8 mouse cellular contexts compared by ENCODE assay signal in genomic region chr1:165764571-165764970, GRCm38 (mm10). TPM values are rescaled to one million over a fixed set of nuclear protein-coding genes. Genes with fewer than 3 reads are reported as not detected.
DNase-seq lines count a peak whose midpoint lies in the region; ATAC-seq lines count a peak whose summit lies in the region.
"Had no signal": no experiment of that assay in that cellular context is flagged by ENCODE, and none has a peak within 500 bp of the region (broad histone marks: within the 10 kb centered on the region; RNA-seq: fewer than 3 reads in every experiment).

No protein-coding gene starts in this region.

- peak overlapping the region; percentile 88 for H3K4me2 ChIP-seq in lung, embryonic 16.5 days (ENCODE audit: low read depth, low read length)
- peak overlapping the region; percentile 73; the same call in 1 of the 2 replicates for H3K4me2 ChIP-seq in forebrain, embryonic 11.5 days (ENCODE audit: low read depth, low read length, severe bottlenecking)
- H3K4me2 ChIP-seq in limb, embryonic 13.5 days (replicated peaks): peak overlapping the region; percentile 91
- peak overlapping the region; percentile 92 for H3K4me2 ChIP-seq in stomach, embryonic 14.5 days (replicated peaks; ENCODE audit: low read depth, low read length)

- ATAC-seq in lung, embryonic 16.5 days (ENCODE audit: low read depth): no peak
- no peak for ATAC-seq in forebrain, embryonic 11.5 days (replicated peaks; ENCODE audit: low FRiP score)
- no peak for ATAC-seq in limb, embryonic 13.5 days (ENCODE audit: low FRiP score, low read depth)
- no peak for ATAC-seq in stomach, embryonic 14.5 days (ENCODE audit: insufficient number of reproducible peaks, insufficient read depth, low FRiP score, low read depth)

- H3K9me3 ChIP-seq in lung, embryonic 16.5 days (ENCODE audit: control insufficient read depth, low read length): no peaks in the 10 kb centered on the region
- H3K9me3 ChIP-seq in forebrain, embryonic 11.5 days (ENCODE audit: control insufficient read depth, low read length): no peaks in the 10 kb centered on the region
- H3K9me3 ChIP-seq in limb, embryonic 13.5 days: no peaks in the 10 kb centered on the region
- no peaks in the 10 kb centered on the region for H3K9me3 ChIP-seq in stomach, embryonic 14.5 days (ENCODE audit: control insufficient read depth, low read depth, low read length)

- 54% methylated on average over 9 of the region's 9 CpGs for WGBS in lung, embryonic 16.5 days
- WGBS in forebrain, embryonic 11.5 days: 56% methylated on average over 9 of the region's 9 CpGs
- WGBS in limb, embryonic 13.5 days: 46% methylated on average over 9 of the region's 9 CpGs
- 48% methylated on average over 9 of the region's 9 CpGs for WGBS in stomach, embryonic 14.5 days

- H3K9ac ChIP-seq in lung, embryonic 16.5 days (ENCODE audit: low read length): peak overlapping the region; percentile 85
- H3K9ac ChIP-seq in forebrain, embryonic 11.5 days (ENCODE audit: low read length): no peak overlapping the region
- peak overlapping the region; percentile 81 for H3K9ac ChIP-seq in limb, embryonic 13.5 days
- H3K9ac ChIP-seq in stomach, embryonic 14.5 days (replicated peaks; ENCODE audit: low read depth, low read length): no peak overlapping the region

- DNase-seq in lung, postnatal 14 days: no peak
- no peak for DNase-seq in forebrain, embryonic 11.5 days (ENCODE audit: low spot score)
- DNase-seq in left cerebral cortex, adult 18-20 months (ENCODE audit: low spot score in 2 of 2): no peak
- DNase-seq in spleen, postnatal 14 days (ENCODE audit: low spot score in 2 of 2): no peak
- DNase-seq: kidney, adult 9 months had no signal

- H3K27ac ChIP-seq in lung, embryonic 16.5 days (ENCODE audit: low read length): no peak overlapping the region
- no peak overlapping the region for H3K27ac ChIP-seq in forebrain, embryonic 11.5 days (ENCODE audit: low read depth, low read length)
- H3K27ac ChIP-seq in limb, embryonic 13.5 days: no peak overlapping the region
- H3K27ac ChIP-seq in stomach, embryonic 14.5 days (ENCODE audit: low read length): no peak overlapping the region

- H3K36me3 ChIP-seq in lung, embryonic 16.5 days (ENCODE audit: control insufficient read depth, insufficient read depth, low read length): no peaks in the 10 kb centered on the region
- no peaks in the 10 kb centered on the region for H3K36me3 ChIP-seq in forebrain, embryonic 11.5 days (ENCODE audit: control insufficient read depth, insufficient read depth, low read length)
- H3K36me3 ChIP-seq in limb, embryonic 13.5 days: no peaks in the 10 kb centered on the region
- H3K36me3 ChIP-seq in stomach, embryonic 14.5 days (ENCODE audit: control insufficient read depth, insufficient read depth, low read length): no peaks in the 10 kb centered on the region

- peak overlapping the region; percentile 90 for H3K4me3 ChIP-seq in lung, embryonic 16.5 days (ENCODE audit: low read length)
- peak overlapping the region; percentile 61 for H3K4me3 ChIP-seq in forebrain, embryonic 11.5 days (ENCODE audit: low read depth, low read length)
- peak overlapping the region; percentile 80 for H3K4me3 ChIP-seq in limb, embryonic 13.5 days
- peak overlapping the region; percentile 84 for H3K4me3 ChIP-seq in stomach, embryonic 14.5 days (ENCODE audit: low read depth, low read length)

- H3K4me1 ChIP-seq in lung, embryonic 16.5 days (replicated peaks; ENCODE audit: control insufficient read depth, insufficient read depth, low read length): peaks cover 11% of the 10 kb centered on the region
- peaks cover 8% of the 10 kb centered on the region; the same call in 1 of the 2 replicates for H3K4me1 ChIP-seq in forebrain, embryonic 11.5 days (replicated peaks; ENCODE audit: control insufficient read depth, insufficient read depth, low read length)
- H3K4me1 ChIP-seq in limb, embryonic 13.5 days: peaks cover 18% of the 10 kb centered on the region
- peaks cover 8% of the 10 kb centered on the region; the same call in 1 of the 2 replicates for H3K4me1 ChIP-seq in stomach, embryonic 14.5 days (ENCODE audit: control insufficient read depth, insufficient read depth, low read length)

- H3K27me3 ChIP-seq in lung, embryonic 16.5 days (ENCODE audit: control insufficient read depth, insufficient read depth, low read depth, low read length): no peaks in the 10 kb centered on the region; the same call in 1 of the 2 replicates
- peaks cover 8% of the 10 kb centered on the region; the same call in 1 of the 2 replicates for H3K27me3 ChIP-seq in forebrain, embryonic 11.5 days (ENCODE audit: control insufficient read depth, insufficient read depth, low read length)
- H3K27me3 ChIP-seq in limb, embryonic 13.5 days: peaks cover 19% of the 10 kb centered on the region
- no peaks in the 10 kb centered on the region for H3K27me3 ChIP-seq in stomach, embryonic 14.5 days (ENCODE audit: control insufficient read depth, insufficient read depth, low read length)

RNA-seq across cellular contexts. Expression of gene Creg1, which starts 1.0 kb away (rescaled TPM):
- 60.8 and 68.6 TPM in 2 replicates for polyA plus RNA-seq in lung, embryonic 16.5 days (2015; fragmentation: Nextera tagmentation; extraction: Ambion mirVana)
- polyA plus RNA-seq in forebrain, embryonic 11.5 days (2014; fragmentation: Nextera tagmentation; extraction: Ambion mirVana): 28.9 and 35.3 TPM in 2 replicates
- 49.3 and 55.7 TPM in 2 replicates for polyA plus RNA-seq in limb, embryonic 13.5 days (2015; fragmentation: Nextera tagmentation; extraction: Ambion mirVana)
- 62.0 and 63.4 TPM in 2 replicates for polyA plus RNA-seq in stomach, embryonic 14.5 days (2014; fragmentation: Nextera tagmentation; extraction: Ambion mirVana)
- 10 to 100 TPM; 27.6 to 29.7 TPM for total RNA-seq in left cerebral cortex, adult 18-20 months (2021)

RNA-seq across cellular contexts. Expression of gene Cd247, which starts 23.9 kb away (rescaled TPM):
- polyA plus RNA-seq in lung, embryonic 16.5 days (2015; fragmentation: Nextera tagmentation; extraction: Ambion mirVana): 2.1 and 2.8 TPM in 2 replicates
- 1.7 and 2.5 TPM in 2 replicates for polyA plus RNA-seq in forebrain, embryonic 11.5 days (2014; fragmentation: Nextera tagmentation; extraction: Ambion mirVana)
- polyA plus RNA-seq in limb, embryonic 13.5 days (2015; fragmentation: Nextera tagmentation; extraction: Ambion mirVana): 0.48 and 0.69 TPM in 2 replicates
- 0.80 and 1.5 TPM in 2 replicates for polyA plus RNA-seq in stomach, embryonic 14.5 days (2014; fragmentation: Nextera tagmentation; extraction: Ambion mirVana)
- total RNA-seq in left cerebral cortex, adult 18-20 months (2021): not detected

RNA-seq across cellular contexts. Expression of gene Rcsd1, which starts 55.0 kb away (rescaled TPM):
- polyA plus RNA-seq in lung, embryonic 16.5 days (2015; fragmentation: Nextera tagmentation; extraction: Ambion mirVana): 47.8 and 51.5 TPM in 2 replicates
- 6.4 and 7.2 TPM in 2 replicates for polyA plus RNA-seq in forebrain, embryonic 11.5 days (2014; fragmentation: Nextera tagmentation; extraction: Ambion mirVana)
- polyA plus RNA-seq in limb, embryonic 13.5 days (2015; fragmentation: Nextera tagmentation; extraction: Ambion mirVana): 16.2 and 16.3 TPM in 2 replicates
- 37.2 and 44.0 TPM in 2 replicates for polyA plus RNA-seq in stomach, embryonic 14.5 days (2014; fragmentation: Nextera tagmentation; extraction: Ambion mirVana)
- 1 to 10 TPM; 6.0 to 7.2 TPM for total RNA-seq in left cerebral cortex, adult 18-20 months (2021)

Comparison
In these comparisons a context has a peak if more than half of its experiments do, and no peak if none do; other contexts are left out.
1. H3K9ac ChIP-seq: peak in lung, embryonic 16.5 days (single experiment) and limb, embryonic 13.5 days (single experiment); none in forebrain, embryonic 11.5 days (single experiment) and stomach, embryonic 14.5 days (single experiment).
2. Peak in every context shown above with its lines, with median percentiles within 50 percentile points of each other: H3K4me2 ChIP-seq and H3K4me3 ChIP-seq.